Mouse (Mus musculus): ENCODE results near the gene Ercc2. TPM values are rescaled to one million over a fixed set of nuclear protein-coding genes. Genes with fewer than 3 reads are reported as not detected.

The Ercc2 gene
- total and polyA plus RNA-seq, 3 experiments: 29.0 to 43.8 (median 33.5) TPM

GRCm38 (mm10) chr7:19441448-19442091, 59.8 kb downstream of the Ercc2 start:
- Histone ChIP-seq H3K4me1 (ENCODE audit: control insufficient read depth in 1 of 2, insufficient read depth in 2 of 2) (peaks cover 6 to 19% of the 10 kb centered on the region in 2 experiments; a peak in 2 of 4 replicates), H3K27me3 (replicated peaks) (no peaks in the 10 kb centered on the region), H3K36me3 (replicated peaks in 1 of 2; ENCODE audit: control insufficient read depth in 1 of 2, insufficient read depth in 1 of 2, low read length in 1 of 2) (peaks cover 57 to 76% of the 10 kb centered on the region in 2 experiments), H3K9ac (ENCODE audit: insufficient read depth, low read depth) (no peak overlapping the region), H3K79me2 (replicated peaks; ENCODE audit: control insufficient read depth, extremely low read depth, insufficient read depth, poor library complexity, severe bottlenecking) (no peaks in the 10 kb centered on the region), H3K27ac (ENCODE audit: insufficient read depth, low read depth) (no peak overlapping the region), H3K4me3 (replicated peaks in 1 of 3; ENCODE audit: low read depth in 2 of 3, low read length in 2 of 3, poor library complexity in 1 of 3) (no peak overlapping the region), H3K4me2 (ENCODE audit: insufficient read depth, low read depth, poor library complexity, severe bottlenecking) (no peak overlapping the region), H3K9me3 (replicated peaks; ENCODE audit: low read length) (no peaks in the 10 kb centered on the region)
- dilution Hi-C loops (cut with MboI; ENCODE audit: extremely low pct_ligation_motif_present, extremely low pct_unique_long_range_greater_than_20kb, low sequenced_read_pairs): no loop called here
- in situ Hi-C loops (cut with MboI; ENCODE audit: low pct_ligation_motif_present, low pct_unique_long_range_greater_than_20kb, low sequenced_read_pairs): no loop called here
- TF ChIP-seq BHLHE40 (IDR thresholded peaks at IDR 0.05; ENCODE audit: low read depth, low read length) (no peak), KAT2A (IDR thresholded peaks at IDR 0.05; ENCODE audit: insufficient replicate concordance, low read length) (no peak), MAFK (IDR thresholded peaks at IDR 0.05; ENCODE audit: insufficient replicate concordance, low read length) (no peak), MEF2A (IDR thresholded peaks at IDR 0.05; ENCODE audit: borderline replicate concordance, low read depth, low read length) (no peak), UBTF (IDR thresholded peaks at IDR 0.05; ENCODE audit: low read depth, low read length) (no peak), ELF1 (IDR thresholded peaks at IDR 0.05; ENCODE audit: low read depth, low read length) (no peak), MYC (IDR thresholded peaks at IDR 0.05; ENCODE audit: low read depth, low read length) (no peak), ZNF384 (IDR thresholded peaks at IDR 0.05; ENCODE audit: low read depth, low read length) (no peak), ZMIZ1 (IDR thresholded peaks at IDR 0.05; ENCODE audit: low read depth, low read length) (no peak), GABPA (IDR thresholded peaks at IDR 0.05; ENCODE audit: insufficient replicate concordance, low read depth, low read length) (no peak), SIN3A (IDR thresholded peaks at IDR 0.05; ENCODE audit: low read length) (no peak)
- no peak for DNase-seq (ENCODE audit: extremely low read depth)

- no peak overlapping the region for H3K4me3 ChIP-seq (replicated peaks in 1 of 3; ENCODE audit: low read depth in 2 of 3, low read length in 2 of 3, poor library complexity in 1 of 3)
- no peaks in the 10 kb centered on the region for H3K27me3 ChIP-seq (replicated peaks)
- dilution Hi-C loops (cut with MboI; ENCODE audit: extremely low pct_ligation_motif_present, extremely low pct_unique_long_range_greater_than_20kb, low sequenced_read_pairs): no loop called here
- no peak overlapping the region for H3K27ac ChIP-seq (ENCODE audit: insufficient read depth, low read depth)
- TF ChIP-seq USF2 (conservative IDR thresholded peaks at IDR 0.05; ENCODE audit: low read depth, low read length) (no peak), CTCF (conservative IDR thresholded peaks at IDR 0.05 in 1 of 2, IDR thresholded peaks at IDR 0.05 in 1 of 2; ENCODE audit: low read depth in 2 of 2, low read length in 2 of 2) (peak; percentile 86 to 99), NRF1 (IDR thresholded peaks at IDR 0.05; ENCODE audit: low read depth, low read length) (no peak), NELFE (IDR thresholded peaks at IDR 0.05; ENCODE audit: low read depth, low read length) (no peak; the same call in 1 of the 2 replicates), ELF1 (IDR thresholded peaks at IDR 0.05; ENCODE audit: low read depth, low read length) (no peak), MEF2A (IDR thresholded peaks at IDR 0.05; ENCODE audit: borderline replicate concordance, low read depth, low read length) (no peak), TCF12 (IDR thresholded peaks at IDR 0.05; ENCODE audit: low read depth, low read length) (no peak), IRF4 (IDR thresholded peaks at IDR 0.05; ENCODE audit: low read depth, low read length) (0 out of 2 replicates have a peak, but pooled peaks have one; percentile 15), KAT2A (IDR thresholded peaks at IDR 0.05; ENCODE audit: insufficient replicate concordance, low read length) (no peak), RAD21 (IDR thresholded peaks at IDR 0.05; ENCODE audit: low read depth, low read length) (peak; percentile 85), CHD1 (IDR thresholded peaks at IDR 0.05; ENCODE audit: low read depth, low read length) (no peak), MAFK (IDR thresholded peaks at IDR 0.05; ENCODE audit: insufficient replicate concordance, low read length) (no peak), ZC3H11A (IDR thresholded peaks at IDR 0.05; ENCODE audit: low read depth, low read length) (no peak), JUND (conservative IDR thresholded peaks at IDR 0.05; ENCODE audit: low read depth, low read length) (no peak), POLR2A (IDR thresholded peaks at IDR 0.05; ENCODE audit: low read depth, low read length) (no peak), MAX (IDR thresholded peaks at IDR 0.05; ENCODE audit: low read length) (no peak), SMC3 (IDR thresholded peaks at IDR 0.05; ENCODE audit: low read depth, low read length) (peak; percentile 75), USF1 (IDR thresholded peaks at IDR 0.05; ENCODE audit: low read depth, low read length) (no peak), TBP (conservative IDR thresholded peaks at IDR 0.05; ENCODE audit: low read depth, low read length) (no peak), ZKSCAN1 (IDR thresholded peaks at IDR 0.05; ENCODE audit: borderline replicate concordance, low read depth, low read length) (no peak), CHD2 (IDR thresholded peaks at IDR 0.05; ENCODE audit: low read length) (no peak), ETS1 (conservative IDR thresholded peaks at IDR 0.05; ENCODE audit: low read depth, low read length) (no peak), HCFC1 (IDR thresholded peaks at IDR 0.05; ENCODE audit: low read depth, low read length) (no peak), UBTF (IDR thresholded peaks at IDR 0.05; ENCODE audit: low read depth, low read length) (no peak), EP300 (IDR thresholded peaks at IDR 0.05; ENCODE audit: low read length) (no peak)
- DNase-seq (ENCODE audit: extremely low read depth): peak; percentile 70
- H3K4me1 ChIP-seq (ENCODE audit: control insufficient read depth in 1 of 2, insufficient read depth in 2 of 2): peaks cover 6 to 19% of the 10 kb centered on the region in 2 experiments; a peak in 2 of 4 replicates
- H3K9me3 ChIP-seq (replicated peaks; ENCODE audit: low read length): no peaks in the 10 kb centered on the region
- peaks cover 59 to 75% of the 10 kb centered on the region in 2 experiments for H3K36me3 ChIP-seq (replicated peaks in 1 of 2; ENCODE audit: control insufficient read depth in 1 of 2, insufficient read depth in 1 of 2, low read length in 1 of 2)
- in situ Hi-C loops (cut with MboI; ENCODE audit: low pct_ligation_motif_present, low pct_unique_long_range_greater_than_20kb, low sequenced_read_pairs): no loop called here
- H3K4me2 ChIP-seq (ENCODE audit: insufficient read depth, low read depth, poor library complexity, severe bottlenecking): no peak overlapping the region
- H3K79me2 ChIP-seq (replicated peaks; ENCODE audit: control insufficient read depth, extremely low read depth, insufficient read depth, poor library complexity, severe bottlenecking): no peaks in the 10 kb centered on the region
- H3K9ac ChIP-seq (ENCODE audit: insufficient read depth, low read depth): no peak overlapping the region
Observed at GRCm38 (mm10) chr7:19443344-19443743, 61.5 kb downstream of the Ercc2 start.
